Mouse (Mus musculus) v-Abl transformed pro-B cells (cell line): ENCODE results near the gene Cept1.
"Not testable (repeated sequence)": the region's sequence is repeated elsewhere in the genome, so short reads cannot be mapped to it uniquely, and the experiment has no call there.

Experiments
- in situ Hi-C, 2 experiments: fragments of 400-800 bp; cut with MboI; formaldehyde crosslinking; loops; one replicate each; pipeline ENCODE4 v1.15.1; 2025; ENCODE audit not compliant: unreplicated experiment in 2 of 2

The Cept1 gene

DNA sequence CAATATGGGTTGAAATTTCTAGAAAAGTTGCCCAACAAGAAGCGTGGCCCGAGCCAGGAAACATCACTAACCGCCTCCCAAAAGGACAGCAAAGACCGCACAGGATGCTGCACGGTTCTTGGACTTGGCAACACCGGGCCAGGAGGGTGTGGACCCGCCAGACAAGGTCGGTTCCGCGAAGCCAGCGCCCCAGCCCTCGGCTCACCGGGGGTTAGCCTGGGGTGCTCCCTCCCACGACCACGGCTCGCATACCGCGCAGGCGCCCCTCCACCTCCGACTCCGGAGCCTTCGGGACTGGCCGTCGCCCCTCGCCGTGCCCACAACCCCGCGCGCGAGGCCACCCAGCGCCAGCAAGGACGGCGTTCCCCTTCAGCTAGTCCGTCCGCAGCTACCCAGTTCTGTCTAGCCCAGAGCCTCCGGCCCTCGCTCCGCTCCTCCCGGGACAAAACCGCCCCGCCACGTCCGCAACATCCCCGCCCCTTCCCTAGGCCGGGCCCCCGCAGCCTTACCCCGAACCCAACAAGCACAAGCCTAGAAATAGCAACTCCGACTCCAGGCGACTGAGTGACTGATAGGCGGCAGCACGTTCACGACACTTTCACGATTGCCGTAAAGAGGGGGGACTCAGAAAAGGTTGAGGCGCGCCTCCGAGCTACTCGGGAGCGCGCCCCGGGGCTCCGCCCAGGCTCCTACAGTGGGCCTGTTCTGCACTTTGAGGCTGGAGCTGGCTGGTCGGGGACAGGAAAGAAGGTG is at the start of gene Cept1, which contains the start of gene Dram2:
TSS of gene Cept1 (minus strand) at position 632 of the 753 bp plus-strand sequence.
TSS of gene Dram2 (plus strand) at position 628 of the 753 bp plus-strand sequence.
- in situ Hi-C loops = no loop called here

DNA sequence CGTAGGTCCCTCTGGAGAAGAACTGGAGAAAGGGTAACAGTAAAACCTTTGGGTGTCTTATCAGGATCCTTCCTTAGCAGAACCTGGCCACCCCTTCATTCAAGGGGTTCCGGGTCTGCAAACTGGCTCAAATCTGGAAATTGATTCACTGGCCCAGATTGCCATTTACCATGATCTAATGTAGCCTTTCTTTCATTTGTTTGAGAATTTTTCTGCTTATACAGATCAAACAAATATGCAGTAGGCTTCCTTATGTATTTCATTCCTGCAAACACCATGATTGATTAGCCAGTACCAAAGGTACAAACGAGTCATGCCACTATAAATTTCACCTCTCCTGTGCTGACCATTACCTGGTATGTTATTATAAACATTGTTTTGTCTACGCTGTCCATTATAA is 46.0 kb upstream of the Cept1 start:
- in situ Hi-C loops = not testable (repeated sequence)

DNA sequence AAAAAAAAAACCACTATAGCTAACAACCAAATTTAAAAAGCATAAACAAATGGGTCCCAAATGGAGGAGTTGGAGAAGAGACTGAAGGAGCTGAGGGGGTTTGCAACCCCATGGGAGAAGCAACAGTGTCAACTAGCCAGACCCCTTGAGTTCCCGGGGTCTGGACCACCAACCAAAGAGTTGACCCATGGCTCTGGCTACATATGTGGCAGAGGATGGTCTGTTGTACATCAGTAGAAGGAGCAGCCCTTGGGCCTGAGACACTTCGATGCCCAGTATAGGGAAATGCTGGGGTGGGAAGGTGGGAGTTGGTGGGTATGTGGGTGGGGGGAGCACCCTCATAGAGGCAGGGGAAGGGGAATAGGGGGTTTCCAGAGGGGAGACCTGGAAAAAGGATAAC is 31.7 kb upstream of the Cept1 start:
- in situ Hi-C loops = no loop called here

DNA sequence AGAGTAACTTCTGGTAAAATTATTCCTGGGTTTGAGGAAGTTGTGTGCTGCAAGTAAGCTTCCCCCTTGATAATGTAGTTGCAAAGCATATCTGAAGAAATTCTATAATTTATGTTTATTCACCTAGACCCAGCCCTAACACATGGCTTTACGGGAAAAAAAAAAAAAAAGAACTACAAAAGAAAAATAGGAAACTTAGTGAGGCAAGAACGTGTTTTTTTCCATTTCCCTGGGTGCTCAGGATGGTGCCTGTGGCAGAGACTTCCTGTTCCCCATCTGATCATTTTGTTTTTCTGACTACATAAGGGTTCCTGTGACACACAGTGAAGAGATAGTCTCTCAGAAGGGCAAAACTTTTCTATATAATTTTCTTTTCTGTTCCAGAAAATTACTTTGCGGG is 25.6 kb upstream of the Cept1 start:
- in situ Hi-C loops = loop anchor here in 1 of 2 experiments (25.0 kb wide), 1 partner anchor 314 kb away; no protein-coding TSS in a partner anchor

DNA sequence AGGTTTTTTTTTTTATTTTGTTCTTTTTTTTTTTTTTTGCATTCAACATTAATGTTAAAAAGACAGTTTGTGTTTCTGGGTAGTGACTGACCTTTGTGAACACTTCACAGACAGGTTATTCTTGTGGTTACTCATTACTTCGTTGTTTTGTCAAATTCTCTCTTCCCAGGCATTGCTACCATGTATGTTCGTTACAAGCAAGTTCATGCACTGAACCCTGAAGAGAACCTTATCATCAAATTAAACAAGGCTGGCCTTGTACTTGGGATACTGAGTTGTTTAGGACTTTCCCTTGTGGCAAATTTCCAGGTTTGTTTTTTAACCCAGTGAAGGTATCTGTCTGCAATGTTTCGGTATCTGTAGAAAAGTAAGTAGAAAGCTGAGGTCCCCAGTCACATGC is 18.3 kb upstream of the Cept1 start:
- in situ Hi-C loops = loop anchor here (10.0 to 25.0 kb wide), 2 partner anchors 319 to 321 kb away; no protein-coding TSS in a partner anchor

DNA sequence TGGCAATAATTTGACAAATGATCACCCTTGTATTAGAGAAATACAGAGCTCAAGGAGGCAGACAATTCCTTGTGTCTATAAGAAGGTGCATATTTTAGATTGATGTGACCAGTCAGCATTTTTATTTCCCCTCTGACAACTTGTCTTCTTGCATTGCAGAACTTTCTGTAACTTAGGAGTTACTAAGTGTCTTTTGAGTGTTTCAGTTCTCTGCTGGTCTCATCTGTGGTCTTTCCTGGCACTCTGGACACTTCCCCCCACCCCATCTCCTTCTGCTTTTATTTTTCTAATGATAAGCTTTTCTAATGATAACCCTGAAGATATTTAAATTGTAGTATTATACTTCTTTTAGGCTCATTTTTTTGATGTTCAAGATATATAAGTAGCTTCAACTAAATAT is 10.7 kb upstream of the Cept1 start:
- in situ Hi-C loops = loop anchor here (10.0 to 25.0 kb wide), 2 partner anchors 329 to 563 kb away; no protein-coding TSS in a partner anchor

DNA sequence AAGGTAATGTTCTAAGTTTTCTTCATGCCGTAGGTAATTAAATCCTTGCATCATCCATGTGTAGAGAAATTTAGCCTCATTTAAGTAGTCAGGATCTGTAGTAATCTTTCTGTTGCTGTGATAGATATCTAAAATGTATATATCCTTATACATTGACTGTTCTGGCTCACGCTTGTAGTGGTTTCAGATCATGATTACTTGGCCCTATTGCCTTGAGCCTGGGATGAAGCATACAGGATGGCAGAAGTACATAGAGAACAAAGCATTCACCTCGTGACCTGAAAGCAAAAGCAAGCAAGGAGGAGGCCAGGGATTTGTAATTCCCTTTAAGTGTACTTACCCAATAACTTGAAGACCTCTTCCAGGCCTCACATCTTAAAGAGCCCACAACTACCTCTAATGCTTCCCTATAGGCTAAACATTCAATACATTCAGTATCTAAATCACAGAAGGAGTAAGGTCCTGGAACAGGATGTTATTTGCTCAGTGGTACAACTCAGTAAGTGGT is 8.2 kb upstream of the Cept1 start:
- in situ Hi-C loops = loop anchor here (10.0 to 25.0 kb wide), 2 partner anchors 332 to 561 kb away; no protein-coding TSS in a partner anchor

DNA sequence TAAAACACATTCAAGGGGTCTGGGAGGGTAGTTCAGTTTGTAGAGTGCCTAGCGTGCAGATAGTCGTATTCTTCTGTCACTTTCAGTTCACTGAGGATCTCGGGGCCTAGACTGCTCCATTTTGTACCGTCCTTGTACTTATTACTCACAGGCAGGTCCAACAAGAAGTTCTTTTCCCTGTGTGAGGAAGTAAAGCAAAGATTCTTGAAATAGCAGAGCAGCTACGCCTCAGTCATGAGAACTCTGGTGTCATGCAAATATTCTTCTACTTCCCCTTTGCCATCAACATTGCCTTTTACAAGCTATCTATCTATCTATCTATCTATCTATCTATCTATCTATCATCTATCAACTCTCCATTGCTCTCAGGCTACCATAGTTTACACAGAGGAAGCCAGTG is 5.8 kb upstream of the Cept1 start:
- in situ Hi-C loops = loop anchor here (10.0 to 25.0 kb wide), 2 partner anchors 334 to 559 kb away; no protein-coding TSS in a partner anchor

DNA sequence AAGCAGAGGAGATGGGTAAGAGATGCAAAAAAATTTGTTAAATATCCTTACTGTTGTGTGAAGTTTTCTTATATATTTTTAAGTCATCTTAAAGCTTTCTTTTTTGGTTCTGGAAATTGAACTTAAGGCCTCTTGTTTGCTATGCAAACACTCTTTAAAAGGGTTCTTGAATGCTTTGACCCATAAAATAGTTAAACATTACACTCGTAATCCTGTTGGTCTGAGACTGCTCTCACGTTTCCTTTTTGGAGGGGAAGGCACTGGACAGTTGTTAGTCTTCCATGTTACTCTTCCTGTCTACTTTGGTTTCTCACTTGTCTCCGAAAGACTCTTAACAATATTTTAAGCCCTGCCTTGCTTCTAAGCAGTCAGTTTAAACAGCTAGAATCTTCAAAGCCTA is 1.4 kb upstream of the Cept1 start:
- in situ Hi-C loops = no loop called here

DNA sequence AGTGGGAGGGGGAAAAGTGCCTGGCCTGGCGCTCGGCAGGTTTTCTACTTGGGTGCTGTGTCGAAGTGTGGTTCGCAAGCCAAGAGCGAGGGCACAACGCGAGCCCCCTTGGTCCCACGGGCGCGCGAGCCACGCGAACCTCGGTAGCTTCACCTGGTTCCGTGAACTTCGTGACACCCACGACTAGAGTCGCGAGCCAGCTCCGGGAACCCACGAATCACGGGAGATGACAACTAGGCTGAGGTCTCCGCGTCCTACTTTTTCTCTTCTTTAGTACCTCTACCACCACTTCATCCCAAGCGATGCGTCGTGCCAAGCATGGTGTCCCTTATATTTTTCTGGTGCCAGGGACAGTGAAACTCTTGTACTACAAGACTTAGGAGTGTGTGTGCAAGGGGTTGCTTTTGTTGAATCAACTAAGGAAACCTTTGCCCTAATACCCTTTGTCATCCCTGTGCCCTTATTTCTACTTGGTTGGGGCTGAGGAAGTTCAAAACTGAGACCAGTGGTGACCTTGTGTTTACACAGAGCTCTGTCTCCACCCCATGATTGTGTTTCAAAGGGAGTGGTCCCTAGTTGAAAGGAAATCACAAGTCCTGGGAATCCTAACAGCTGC is 430 bp upstream of the Cept1 start:
- in situ Hi-C loops = no loop called here

DNA sequence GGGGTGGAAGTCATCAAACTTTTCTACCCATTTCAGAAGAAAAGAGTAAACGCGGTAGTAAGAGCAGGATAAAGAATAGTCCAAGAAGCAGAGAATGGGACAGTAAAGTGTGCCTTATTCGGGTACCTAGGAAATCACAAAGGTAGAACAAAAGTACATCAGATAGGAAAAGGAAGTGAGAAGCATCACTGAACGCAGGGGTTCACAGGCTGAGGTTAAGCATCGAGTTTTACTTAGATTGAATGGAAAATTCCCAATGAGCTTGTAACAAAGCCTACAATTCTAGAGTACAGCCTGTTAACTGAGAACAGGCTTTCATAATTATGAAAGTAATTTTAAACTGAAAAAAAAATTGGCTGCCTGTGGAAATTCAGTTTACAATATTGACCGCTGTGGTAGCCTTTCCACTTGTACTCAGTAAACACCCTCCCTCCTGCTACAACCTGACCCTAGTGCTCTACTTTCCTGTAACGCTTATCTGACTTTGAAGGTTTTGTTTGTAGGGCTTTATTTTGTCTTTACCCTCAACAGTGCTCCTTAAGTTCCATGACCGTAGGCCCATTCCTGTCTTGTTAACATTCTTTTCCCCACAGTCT is 2.8 kb downstream of the Cept1 start:
- in situ Hi-C loops = no loop called here

DNA sequence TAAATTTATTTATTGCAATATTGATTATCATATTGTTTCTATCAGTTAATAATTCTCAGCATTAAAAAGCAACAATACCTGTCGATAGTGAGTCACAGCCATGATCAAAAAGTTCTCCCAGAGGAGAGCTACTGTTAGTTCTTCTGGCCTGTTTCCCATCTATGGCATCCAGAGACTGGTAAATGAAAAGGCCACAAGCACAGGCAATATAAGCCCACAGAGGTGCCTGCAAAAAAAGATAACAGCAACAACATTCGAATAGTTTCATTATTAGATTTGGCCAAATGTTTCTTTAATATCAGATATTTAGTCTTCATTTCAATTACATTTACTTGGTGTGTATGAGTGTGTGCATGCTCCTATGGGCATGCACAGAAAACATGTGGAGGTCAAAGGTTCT is 14.3 kb downstream of the Cept1 start:
- in situ Hi-C loops = no loop called here

DNA sequence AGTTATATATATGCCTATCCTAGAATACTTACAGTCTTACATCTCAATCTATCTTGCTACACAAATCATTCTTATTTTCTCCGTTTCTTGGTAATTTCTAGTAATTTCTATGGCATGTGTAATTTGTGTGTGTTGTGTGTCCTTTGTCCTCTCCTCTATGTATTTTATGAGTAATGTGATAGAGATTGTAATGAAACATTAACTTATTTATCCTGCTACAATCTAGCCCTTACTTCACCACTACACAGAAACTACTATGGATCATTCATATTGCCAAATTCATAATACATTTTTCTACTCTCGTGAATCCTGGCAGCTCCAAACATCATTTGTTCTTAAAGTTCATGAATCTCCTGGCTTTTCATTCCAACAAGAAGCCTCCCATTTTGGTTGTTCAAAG is 19.6 kb downstream of the Cept1 start:
- in situ Hi-C loops = no loop called here

DNA sequence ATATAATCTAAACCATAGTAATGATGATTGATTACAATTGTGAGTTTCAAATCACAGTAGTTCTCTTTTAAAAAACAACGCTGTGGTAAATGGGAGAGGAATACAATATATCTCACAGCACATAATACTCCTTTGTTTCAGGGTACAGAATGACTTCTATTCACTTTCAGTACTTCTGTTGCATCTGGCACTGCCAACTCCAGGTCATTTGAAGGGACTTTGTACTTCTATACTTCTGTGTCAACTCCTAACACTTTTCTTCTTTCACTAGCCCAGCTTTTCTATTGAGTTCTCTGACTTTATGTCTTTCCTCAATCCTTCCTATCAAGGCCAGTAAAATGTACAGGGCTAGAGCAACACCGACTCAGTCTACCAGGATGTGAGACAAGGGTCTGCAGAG is 21.2 kb downstream of the Cept1 start:
- in situ Hi-C loops = no loop called here

DNA sequence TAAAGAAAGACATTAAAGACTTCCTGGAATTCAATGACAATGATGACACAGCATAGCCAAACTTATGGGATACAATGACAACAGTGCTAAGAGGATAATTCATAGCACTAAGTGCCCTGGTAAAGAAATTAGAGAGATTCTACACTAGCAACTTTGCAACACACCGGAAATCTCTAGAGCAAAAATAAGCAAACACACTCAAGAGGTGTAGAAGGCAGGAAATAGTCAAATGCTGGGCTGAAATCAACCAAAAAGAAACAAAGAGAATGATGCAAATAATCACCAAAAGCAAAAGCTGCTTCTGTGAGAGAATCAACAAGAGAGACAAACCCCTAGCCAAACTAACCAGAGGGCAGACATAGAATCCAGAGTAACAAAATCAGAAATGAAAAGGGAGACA is 24.9 kb downstream of the Cept1 start:
- in situ Hi-C loops = no loop called here

DNA sequence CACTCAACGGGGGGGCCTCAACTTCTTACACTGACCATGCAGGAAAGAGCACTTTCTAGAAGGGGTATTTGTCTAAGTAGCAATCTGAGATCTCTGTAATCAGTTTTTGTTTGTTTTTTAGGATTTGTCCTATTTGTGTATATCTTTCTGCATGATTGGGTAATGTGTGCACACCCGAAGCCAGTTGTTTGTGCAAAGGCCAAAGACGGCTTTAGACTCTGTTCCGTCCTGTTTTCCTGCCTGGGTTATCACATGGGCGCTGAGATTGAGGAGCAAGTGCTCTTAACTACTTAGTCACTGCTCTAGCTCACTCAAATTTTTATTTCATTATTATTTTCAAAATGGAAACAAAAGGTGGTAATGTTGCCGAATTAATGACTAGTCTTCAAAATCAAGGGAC is 32.6 kb downstream of the Cept1 start:
- in situ Hi-C loops = no loop called here

DNA sequence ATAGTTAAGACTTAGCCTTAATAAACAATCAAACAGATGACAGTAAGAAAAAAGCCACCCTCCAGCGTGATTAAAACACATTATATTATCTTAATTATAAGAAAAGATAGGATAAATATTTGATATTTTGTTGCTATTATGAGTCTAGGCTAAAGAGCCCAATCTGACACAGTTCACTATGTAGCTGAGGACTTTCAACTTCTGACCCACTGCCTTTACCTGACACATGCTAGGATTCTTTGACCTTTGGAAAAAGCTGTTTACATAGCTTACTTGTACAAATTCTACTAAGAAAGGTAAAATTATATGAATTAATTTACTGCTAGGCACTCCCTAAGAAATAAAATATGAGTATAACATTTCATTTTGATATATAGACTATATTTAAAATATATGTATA is 36.9 kb downstream of the Cept1 start:
- in situ Hi-C loops = no loop called here

DNA sequence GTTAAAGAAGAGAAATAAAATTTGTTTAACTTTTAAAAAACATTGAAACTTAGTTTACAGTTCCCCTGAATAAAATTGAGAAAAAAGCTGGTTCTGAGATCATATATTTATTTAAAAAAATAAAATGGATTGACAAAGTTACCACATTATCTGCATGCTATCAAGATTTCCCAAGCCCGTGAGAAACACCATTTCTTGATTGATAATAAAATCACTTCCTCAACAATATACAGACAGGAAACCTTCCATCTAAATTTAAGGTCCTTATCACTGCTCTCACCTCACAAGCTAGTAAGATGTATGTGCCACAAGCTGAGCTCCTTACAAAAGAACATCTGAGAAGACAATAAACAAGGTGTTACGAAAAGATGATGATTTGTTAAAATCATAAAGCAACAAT is 44.7 kb downstream of the Cept1 start:
- in situ Hi-C loops = no loop called here

DNA sequence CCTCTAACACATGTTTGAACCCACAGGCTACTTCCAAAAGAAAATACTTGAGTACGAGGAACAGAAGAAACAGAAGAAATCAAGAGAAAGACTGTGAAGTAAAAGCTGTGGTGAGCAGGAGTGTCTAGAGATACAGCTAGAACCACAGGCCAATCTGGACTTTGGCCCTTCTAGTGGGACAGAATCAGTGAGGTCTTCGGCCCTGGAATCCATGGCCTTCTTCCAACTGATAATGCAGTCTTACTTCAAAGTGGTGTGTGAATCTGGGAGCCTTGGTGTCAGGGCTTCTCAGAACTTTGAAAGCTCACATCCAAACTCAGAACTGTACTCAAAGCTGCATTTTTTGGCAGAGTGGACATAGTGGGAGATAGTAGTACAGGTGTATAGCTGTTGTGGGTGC is 47.1 kb downstream of the Cept1 start:
- in situ Hi-C loops = no loop called here

DNA sequence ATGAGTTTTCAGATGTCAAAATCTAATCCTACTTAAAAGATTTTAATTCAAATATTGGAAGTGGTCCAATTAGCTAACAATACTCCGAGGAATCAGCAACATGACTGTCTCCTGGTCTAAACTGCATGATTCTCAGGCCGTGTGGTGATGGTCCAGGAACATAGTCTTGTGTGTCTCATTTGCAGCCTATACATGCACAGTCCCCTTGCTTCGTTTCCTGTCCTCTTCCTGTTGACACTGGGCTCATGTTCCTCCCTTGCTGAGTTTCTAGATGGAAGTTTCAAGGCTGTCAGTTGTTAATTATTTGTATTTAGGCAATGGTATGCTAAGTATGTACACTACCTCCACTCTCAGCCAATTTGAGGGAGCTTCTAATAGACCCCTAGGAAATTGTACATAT is 50.6 kb downstream of the Cept1 start:
- in situ Hi-C loops = no loop called here

DNA sequence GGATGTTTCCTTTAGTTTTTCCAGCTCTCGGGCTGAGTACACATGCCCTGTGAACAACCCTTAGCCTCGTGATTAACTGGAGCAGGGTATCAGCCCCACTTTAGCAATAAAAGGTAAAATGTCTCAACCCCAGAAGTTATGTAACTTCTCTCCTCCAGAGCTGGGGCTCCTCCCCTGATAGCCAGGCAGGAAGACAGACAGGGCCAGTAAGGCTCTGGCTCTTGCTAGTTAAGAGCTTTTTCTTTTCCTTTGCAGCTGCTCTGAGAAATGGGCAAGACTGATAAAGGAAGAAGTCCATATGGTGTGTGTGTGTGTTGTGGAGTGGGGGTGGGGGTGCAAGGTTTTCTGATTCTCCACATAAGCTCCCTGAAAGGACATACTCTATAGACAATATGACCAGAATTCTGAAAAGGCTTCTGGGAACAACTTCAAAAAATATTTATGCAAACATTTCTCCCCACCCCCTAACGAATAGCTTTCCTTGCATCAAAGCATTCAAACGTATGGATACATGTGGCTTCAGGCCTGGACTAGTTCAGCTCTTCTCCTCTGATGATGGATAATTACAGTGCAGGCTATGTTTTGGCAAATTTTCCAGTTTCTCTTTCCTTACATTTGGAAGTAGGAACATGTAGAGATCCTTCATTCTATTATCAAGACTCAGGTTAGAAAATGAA is 51.4 kb downstream of the Cept1 start:
- in situ Hi-C loops = no loop called here
